26 mouse cellular contexts compared by ENCODE assay signal in genomic region chr16:9665896-9666295, GRCm38 (mm10).
DNase-seq lines count a peak whose midpoint lies in the region; TF ChIP-seq lines count a peak whose summit lies in the region.
"Had no signal": no experiment of that assay in that cellular context is flagged by ENCODE, and none has a peak within 500 bp of the region (broad histone marks: within the 10 kb centered on the region; RNA-seq: fewer than 3 reads in every experiment).

No protein-coding gene starts in this region.

- no peak overlapping the region for H3K4me3 ChIP-seq in layer of hippocampus, adult 2 months
- H3K4me3 ChIP-seq: erythroblast, embryonic 14.5 days; heart, embryonic 10.5 days; heart, embryonic 15.5 days; kidney, embryonic 15.5 days; limb, embryonic 10.5 days; limb, embryonic 15.5 days; midbrain, embryonic 10.5 days; myocyte; neural tube, embryonic 12.5 days had no signal

- no peak for DNase-seq in layer of hippocampus, adult 2 months (ENCODE audit: low spot score in 2 of 2)
- no peak for DNase-seq in layer of hippocampus, adult 9-10 months (ENCODE audit: low spot score)
- DNase-seq in brain, adult 2 months (ENCODE audit: low read depth, low spot score), result peak; percentile 80
- DNase-seq in cerebellum, adult 18-20 months, result peak; percentile 50 to 54
- peak; percentile 34 to 42 for DNase-seq in cerebellum, postnatal 10 days
- no peak for DNase-seq in adrenal gland, postnatal 14 days
- DNase-seq in testis, postnatal 10 days (ENCODE audit: low spot score), result no peak
- DNase-seq: adrenal gland, adult 2 months; B cell, adult 2 months; gastrocnemius, postnatal 25 days; heart, adult 11 months; kidney, adult 18-20 months; kidney, postnatal 36 days; lung, adult 2 months; lung, postnatal 14 days; thymus, postnatal 4 days had no signal

- H3K27ac ChIP-seq in layer of hippocampus, adult 2 months, result 0 out of 2 replicates have a peak overlapping the region, but pooled peaks have one; percentile 19
- H3K27ac ChIP-seq: heart, embryonic 10.5 days; heart, embryonic 15.5 days; kidney, embryonic 15.5 days; limb, embryonic 10.5 days; limb, embryonic 15.5 days; liver, embryonic 14.5 days; midbrain, embryonic 10.5 days; neural tube, embryonic 12.5 days had no signal

- no peak for TF ChIP-seq CTCF in layer of hippocampus, adult 2 months (conservative IDR thresholded peaks at IDR 0.05)

Comparison
In these comparisons a context has a peak if more than half of its experiments do, and no peak if none do; other contexts are left out.
1. DNase-seq: peak in brain, adult 2 months (single experiment), cerebellum, adult 18-20 months (2 of 2) and cerebellum, postnatal 10 days (2 of 2); none in layer of hippocampus, adult 2 months (0 of 2), layer of hippocampus, adult 9-10 months (single experiment), adrenal gland, postnatal 14 days (single experiment) and testis, postnatal 10 days (single experiment).